ENCODE assay signal across 17 mouse cellular contexts in the genomic region with DNA sequence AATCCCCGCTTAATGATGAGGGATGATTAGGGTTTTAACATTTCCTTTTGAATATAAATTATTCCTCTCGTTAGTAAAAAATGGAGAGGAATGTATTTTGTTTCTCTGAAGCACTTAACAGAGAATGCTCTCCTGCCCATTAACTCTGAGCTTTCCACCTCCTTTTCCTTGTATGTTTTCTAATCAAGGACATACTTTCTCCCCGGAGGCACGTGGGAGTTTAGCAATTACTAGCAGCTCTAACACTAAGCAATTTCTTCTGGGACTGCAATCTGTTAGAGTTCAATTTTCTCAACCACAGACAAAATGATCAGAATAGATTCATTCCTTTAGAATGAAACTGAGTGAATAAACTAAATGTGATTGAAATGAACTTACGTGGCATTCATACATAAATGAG.
DNase-seq lines count a peak whose midpoint lies in the region; ATAC-seq and TF ChIP-seq lines count a peak whose summit lies in the region.
"Had no signal": no experiment of that assay in that cellular context is flagged by ENCODE, and none has a peak within 500 bp of the region (broad histone marks: within the 10 kb centered on the region; RNA-seq: fewer than 3 reads in every experiment).

No protein-coding gene starts in this region.

- no peak for TF ChIP-seq CTCF in forebrain, postnatal 0 days (IDR thresholded peaks at IDR 0.05; ENCODE audit: low read depth)

- ATAC-seq in forebrain, postnatal 0 days: peak; percentile 20; the same call in 1 of the 2 replicates
- no peak for ATAC-seq in forebrain, embryonic 13.5 days
- ATAC-seq: intestine, postnatal 0 days; liver, postnatal 0 days had no signal

- no peak overlapping the region for H3K27ac ChIP-seq in forebrain, postnatal 0 days (ENCODE audit: low read depth, low read length)
- H3K27ac ChIP-seq in forebrain, embryonic 13.5 days: no peak overlapping the region; the same call in 1 of the 2 replicates
- H3K27ac ChIP-seq: embryonic facial prominence, embryonic 12.5 days; gastrocnemius, adult 2 months had no signal

- H3K4me3 ChIP-seq in forebrain, postnatal 0 days (ENCODE audit: low read depth, low read length): no peak overlapping the region
- no peak overlapping the region for H3K4me3 ChIP-seq in forebrain, embryonic 13.5 days
- H3K4me3 ChIP-seq: embryonic facial prominence, embryonic 12.5 days; gastrocnemius, adult 2 months had no signal

- H3K9me3 ChIP-seq in forebrain, postnatal 0 days (ENCODE audit: low read length): no peaks in the 10 kb centered on the region
- H3K9me3 ChIP-seq in forebrain, embryonic 13.5 days (replicated peaks): no peaks in the 10 kb centered on the region
- H3K9me3 ChIP-seq: embryonic facial prominence, embryonic 12.5 days had no signal

- H3K36me3 ChIP-seq in forebrain, postnatal 0 days (ENCODE audit: insufficient read depth): no peaks in the 10 kb centered on the region
- H3K36me3 ChIP-seq in forebrain, embryonic 13.5 days (ENCODE audit: poor library complexity, severe bottlenecking): no peaks in the 10 kb centered on the region
- H3K36me3 ChIP-seq: embryonic facial prominence, embryonic 12.5 days had no signal

- DNase-seq in forebrain, postnatal 0 days: no peak
- peak; percentile 7 to 14 for DNase-seq in right cerebral cortex, adult 2 months (ENCODE audit: low spot score in 2 of 2)
- DNase-seq in right cerebral cortex, postnatal 10 days (ENCODE audit: low spot score in 2 of 2): no peak
- peak; percentile 14 for DNase-seq in layer of hippocampus, adult 9-11 months
- DNase-seq in telencephalon, adult 2 months (ENCODE audit: low read depth, low spot score): peak; percentile 29
- DNase-seq in natural killer cell, adult 2 months (ENCODE audit: low spot score in 2 of 2): no peak
- DNase-seq in ovary, postnatal 10 days (ENCODE audit: low spot score): no peak
- DNase-seq: adrenal gland, postnatal 25 days; cerebellum, postnatal 14 days; gastrocnemius, adult 2 months; heart, adult 11 months; heart, postnatal 4 days; liver, postnatal 0 days; thymus, postnatal 36 days had no signal

- WGBS in forebrain, postnatal 0 days: 26% methylated on average over 5 of the region's 5 CpGs
- 29% methylated on average over 5 of the region's 5 CpGs for WGBS in forebrain, embryonic 13.5 days

- no peak overlapping the region for H3K9ac ChIP-seq in forebrain, postnatal 0 days
- no peak overlapping the region for H3K9ac ChIP-seq in forebrain, embryonic 13.5 days
- H3K9ac ChIP-seq: embryonic facial prominence, embryonic 12.5 days; liver, postnatal 0 days had no signal

- H3K27me3 ChIP-seq in forebrain, postnatal 0 days (ENCODE audit: insufficient read depth, low read length): no peaks in the 10 kb centered on the region
- H3K27me3 ChIP-seq in forebrain, embryonic 13.5 days: no peaks in the 10 kb centered on the region
- H3K27me3 ChIP-seq: embryonic facial prominence, embryonic 12.5 days had no signal

- H3K4me2 ChIP-seq in forebrain, postnatal 0 days (ENCODE audit: low read depth): no peak overlapping the region
- H3K4me2 ChIP-seq in forebrain, embryonic 13.5 days: no peak overlapping the region
- H3K4me2 ChIP-seq: embryonic facial prominence, embryonic 12.5 days had no signal

- H3K4me1 ChIP-seq in forebrain, postnatal 0 days (ENCODE audit: insufficient read depth): no peaks in the 10 kb centered on the region
- H3K4me1 ChIP-seq in forebrain, embryonic 13.5 days: no peaks in the 10 kb centered on the region
- H3K4me1 ChIP-seq: embryonic facial prominence, embryonic 12.5 days had no signal

Comparison
In these comparisons a context has a peak if more than half of its experiments do, and no peak if none do; other contexts are left out.
1. DNase-seq: peak in right cerebral cortex, adult 2 months (2 of 2), layer of hippocampus, adult 9-11 months (single experiment) and telencephalon, adult 2 months (single experiment); none in forebrain, postnatal 0 days (single experiment), right cerebral cortex, postnatal 10 days (0 of 2), natural killer cell, adult 2 months (0 of 2) and ovary, postnatal 10 days (single experiment).